Mouse (Mus musculus) kidney, postnatal 0 days (tissue): ENCODE data around the gene Sox9. TPM values are rescaled to one million over a fixed set of nuclear protein-coding genes. Genes with fewer than 3 reads are reported as not detected.

Source experiments
- ATAC-seq: fragments of 200-750 bp; cut with Nextera tagmentation; replicated peaks from 2 replicates; pipeline ENCODE4 v1.8.0; 2017; ENCODE audit warnings: low read depth, moderate number of reproducible peaks, moderate TSS enrichment, moderate library complexity; ENCODE audit not compliant: low FRiP score
- DNase-seq: peaks from one replicate; pipeline ENCODE4 v3.0.0-alpha.2; 2016; ENCODE audit warnings: low spot score
- H3K27ac ChIP-seq: fragments of 300-500 bp; sonication (generic); 2 replicates; pipeline ENCODE4 v1.5.1; 2014; ENCODE audit warnings: mild to moderate bottlenecking
- H3K27me3 ChIP-seq: fragments of 300-500 bp; sonication (generic); 2 replicates; pipeline ENCODE4 v1.6.1; 2014; ENCODE audit warnings: low read length, mixed read lengths; ENCODE audit not compliant: insufficient read depth
- H3K36me3 ChIP-seq: fragments of 300-500 bp; sonication (generic); 2 replicates; pipeline ENCODE4 v1.6.1; 2014; ENCODE audit warnings: low read length, mixed read lengths; ENCODE audit not compliant: insufficient read depth
- H3K4me1 ChIP-seq: fragments of 300-500 bp; sonication (generic); replicated peaks from 2 replicates; pipeline ENCODE4 v1.6.1; 2014; ENCODE audit warnings: antibody characterized with exemption, low read length, mixed read lengths; ENCODE audit not compliant: insufficient read depth
- H3K4me2 ChIP-seq: fragments of 300-500 bp; sonication (generic); 2 replicates; pipeline ENCODE4 v1.6.1; 2014; ENCODE audit warnings: mild to moderate bottlenecking, low read length, moderate library complexity, mixed read lengths
- H3K4me3 ChIP-seq: fragments of 300-500 bp; sonication (generic); replicated peaks from 2 replicates; pipeline ENCODE4 v1.5.1; 2014; ENCODE audit warnings: low read depth, low read length
- H3K9ac ChIP-seq: fragments of 300-500 bp; sonication (generic); 2 replicates; pipeline ENCODE4 v1.6.1; 2014; ENCODE audit warnings: low read depth, low read length
- H3K9me3 ChIP-seq: fragments of 300-500 bp; sonication (generic); replicated peaks from 2 replicates; pipeline ENCODE4 v1.6.1; 2016; ENCODE audit warnings: low read length, inconsistent platforms, mixed read lengths
- CTCF ChIP-seq: IDR thresholded peaks from 2 replicates; pipeline ENCODE4 v1.5.1; 2016; ENCODE audit warnings: antibody characterized with exemption, low read depth, mild to moderate bottlenecking, moderate library complexity
- WGBS: fragments of 180-500 bp; shearing (Covaris S2); extraction: QIAGEN DNeasy Blood & Tissue Kit; methylation state at CpG from one replicate; pipeline ENCODE4 v1.1.7; 2014; 5-methylcytosine and 5-hydroxymethylcytosine counted together
- polyA plus RNA-seq: library from polyadenylated mRNA; unstranded; fragments of >200 nt; fragmentation: Nextera tagmentation; extraction: Ambion mirVana; gene quantifications from 2 replicates; pipeline ENCODE4 v1.2.1, GENCODE M21; 2015

The Sox9 gene
- polyA plus RNA-seq: 28.0 and 29.3 TPM in 2 replicates

DNA sequence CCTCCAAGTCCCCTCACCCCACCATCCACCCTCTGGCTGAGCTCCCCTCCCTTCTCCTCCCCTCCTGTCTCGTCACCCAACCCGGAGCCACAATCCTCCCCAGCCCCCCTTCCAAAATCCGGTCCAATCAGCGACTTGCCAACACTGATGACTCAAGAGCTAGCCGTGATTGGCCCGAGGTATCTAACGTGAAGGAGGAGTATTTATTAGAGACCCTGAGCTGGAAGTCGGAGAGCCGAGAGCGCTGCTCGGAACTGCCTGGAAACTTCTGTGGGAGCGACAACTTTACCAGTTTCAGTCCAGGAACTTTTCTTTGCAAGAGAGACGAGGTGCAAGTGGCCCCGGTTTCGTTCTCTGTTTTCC lies at the start of gene Sox9:
TSS of gene Sox9 (plus strand) at position 231 of the 363 bp plus-strand sequence.
- Histone ChIP-seq H3K36me3 (no peaks in the 10 kb centered on the region), H3K9ac (peak within 1 kb of the TSS; percentile 63), H3K4me2 (peak within 1 kb of the TSS; percentile 97), H3K27ac (peak within 1 kb of the TSS; percentile 70), H3K4me3 (peak within 1 kb of the TSS; percentile 66), H3K27me3 (peaks cover 14% of the 10 kb centered on the region), H3K9me3 (no peaks in the 10 kb centered on the region), H3K4me1 (peaks cover 23% of the 10 kb centered on the region)
- ATAC-seq (peak; percentile 73), DNase-seq (peak; percentile 94)
- no peak for TF ChIP-seq CTCF
- WGBS: 0% methylated on average over 14 of the region's 15 CpGs

GRCm38 (mm10) chr11:112732401-112732800 lies 49.6 kb upstream of the Sox9 start:
- 63% methylated on average over 7 of the region's 7 CpGs for WGBS
- no peak overlapping the region for H3K4me3 ChIP-seq
- H3K9me3 ChIP-seq: no peaks in the 10 kb centered on the region
- no peaks in the 10 kb centered on the region for H3K4me1 ChIP-seq
- DNase-seq (no peak), ATAC-seq (no peak)
- H3K36me3 ChIP-seq: no peaks in the 10 kb centered on the region
- no peak overlapping the region for H3K9ac ChIP-seq
- H3K27me3 ChIP-seq: no peaks in the 10 kb centered on the region
- H3K4me2 ChIP-seq: no peak overlapping the region
- no peak for TF ChIP-seq CTCF
- no peak overlapping the region for H3K27ac ChIP-seq

- no peak overlapping the region for H3K27ac ChIP-seq
- DNase-seq (no peak), ATAC-seq (no peak)
- no peak for TF ChIP-seq CTCF
- H3K4me2 ChIP-seq: no peak overlapping the region
- no peaks in the 10 kb centered on the region for H3K36me3 ChIP-seq
- H3K27me3 ChIP-seq: no peaks in the 10 kb centered on the region
- no peaks in the 10 kb centered on the region for H3K4me1 ChIP-seq
- H3K9me3 ChIP-seq: no peaks in the 10 kb centered on the region
- 70% methylated on average over 5 of the region's 5 CpGs for WGBS
- H3K4me3 ChIP-seq: no peak overlapping the region
- no peak overlapping the region for H3K9ac ChIP-seq
These were observed 45.0 kb upstream of the Sox9 start for GRCm38 (mm10) chr11:112737071-112737470.

DNA sequence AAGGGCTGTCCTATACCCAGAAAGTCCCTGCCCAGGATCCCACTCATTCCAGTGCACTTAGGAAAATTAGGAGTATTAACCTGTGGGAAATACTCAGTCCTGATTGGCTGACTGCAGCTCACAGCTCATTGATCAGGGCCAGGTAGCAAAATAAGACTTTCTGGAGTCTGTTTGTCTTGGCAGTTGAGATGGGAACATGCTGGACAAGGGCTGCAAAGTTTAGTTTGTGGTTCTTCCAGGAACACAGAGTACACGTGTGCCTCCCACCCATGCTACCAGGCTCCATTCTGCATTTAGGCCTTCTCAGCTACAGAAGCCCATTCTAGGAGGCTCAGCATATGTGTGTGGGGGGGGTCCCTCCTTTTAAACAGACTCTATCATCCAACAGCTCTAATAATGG lies 42.3 kb upstream of the Sox9 start:
- Histone ChIP-seq H3K9me3 (no peaks in the 10 kb centered on the region), H3K9ac (no peak overlapping the region), H3K4me1 (no peaks in the 10 kb centered on the region), H3K4me3 (no peak overlapping the region), H3K36me3 (no peaks in the 10 kb centered on the region), H3K27me3 (no peaks in the 10 kb centered on the region), H3K4me2 (no peak overlapping the region), H3K27ac (no peak overlapping the region)
- ATAC-seq (no peak), DNase-seq (no peak)
- whole genome bisulfite sequencing: 65% methylated on average over 1 of the region's 1 CpGs
- no peak for TF ChIP-seq CTCF

- Histone ChIP-seq H3K9ac (no peak overlapping the region), H3K4me3 (no peak overlapping the region), H3K36me3 (no peaks in the 10 kb centered on the region), H3K4me2 (no peak overlapping the region), H3K27me3 (no peaks in the 10 kb centered on the region), H3K9me3 (no peaks in the 10 kb centered on the region), H3K27ac (no peak overlapping the region), H3K4me1 (no peaks in the 10 kb centered on the region)
- ATAC-seq (no peak), DNase-seq (no peak)
- WGBS: 29% methylated on average over 4 of the region's 4 CpGs
- TF ChIP-seq CTCF: no peak
These were observed 25.5 kb upstream of the Sox9 start for GRCm38 (mm10) chr11:112756516-112756915.

DNA sequence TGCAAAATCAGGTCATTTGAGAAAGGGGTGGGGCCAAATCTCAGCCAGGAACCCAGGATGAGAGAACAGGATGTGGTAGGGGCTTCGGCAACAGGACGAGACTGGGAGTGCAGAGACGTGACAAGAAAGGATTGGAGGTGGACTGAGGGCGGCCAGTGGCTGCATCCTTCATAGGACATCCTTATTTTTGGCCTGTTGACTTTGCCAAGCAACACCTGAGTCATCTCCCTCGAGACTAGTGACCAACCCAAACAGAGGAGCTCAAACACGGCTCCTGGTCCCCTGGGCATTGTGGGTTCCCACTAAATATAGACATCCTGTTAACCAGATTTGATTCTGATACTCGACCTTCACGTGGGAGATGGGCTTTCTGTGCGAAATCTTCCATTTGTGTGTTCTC lies 24.0 kb upstream of the Sox9 start:
- WGBS: 61% methylated on average over 9 of the region's 9 CpGs
- Histone ChIP-seq H3K27ac (no peak overlapping the region), H3K27me3 (no peaks in the 10 kb centered on the region), H3K4me3 (no peak overlapping the region), H3K36me3 (no peaks in the 10 kb centered on the region), H3K9ac (no peak overlapping the region), H3K9me3 (no peaks in the 10 kb centered on the region), H3K4me2 (no peak overlapping the region), H3K4me1 (no peaks in the 10 kb centered on the region)
- no peak for ATAC-seq
- no peak for TF ChIP-seq CTCF
- no peak for DNase-seq

DNA sequence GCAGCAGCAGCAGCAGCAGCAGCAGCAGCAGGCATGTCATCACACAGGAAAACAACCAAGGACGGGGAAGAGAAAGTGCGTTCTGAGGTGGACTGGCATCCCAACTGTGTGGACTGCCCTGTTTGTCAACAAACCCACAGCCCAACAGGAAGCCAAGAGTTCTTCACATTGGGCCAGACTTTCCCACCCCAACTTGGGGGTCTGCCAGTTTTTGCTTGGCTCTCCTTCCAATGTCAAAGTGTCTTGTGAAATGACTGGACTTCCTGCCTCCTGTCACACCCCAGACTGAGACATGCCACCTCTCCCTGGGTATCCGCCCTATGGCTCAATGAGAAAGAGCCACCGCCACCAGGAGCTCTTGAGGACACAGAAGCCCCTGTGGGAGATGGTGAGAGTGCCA lies 15.1 kb upstream of the Sox9 start:
- 86% methylated on average over 4 of the region's 4 CpGs for WGBS
- DNase-seq (no peak), ATAC-seq (no peak)
- Histone ChIP-seq H3K36me3 (no peaks in the 10 kb centered on the region), H3K27ac (no peak overlapping the region), H3K9me3 (no peaks in the 10 kb centered on the region), H3K4me2 (no peak overlapping the region), H3K4me3 (no peak overlapping the region), H3K27me3 (no peaks in the 10 kb centered on the region), H3K4me1 (no peaks in the 10 kb centered on the region), H3K9ac (no peak overlapping the region)
- TF ChIP-seq CTCF: no peak
